Comparison of ENCODE assay signal across 8 mouse cellular contexts in genomic region chr11:110400283-110400682, GRCm38 (mm10). TPM values are rescaled to one million over a fixed set of nuclear protein-coding genes. Genes with fewer than 3 reads are reported as not detected.
DNase-seq lines count a peak whose midpoint lies in the region; ATAC-seq lines count a peak whose summit lies in the region.

No protein-coding gene starts in this region.

- peaks cover 0 to 23% of the 10 kb centered on the region in 2 experiments; a peak in 3 of 4 replicates for H3K4me1 ChIP-seq in heart, embryonic 14.5 days (ENCODE audit: control insufficient read depth in 2 of 2, insufficient read depth in 2 of 2, low read length in 2 of 2)
- no peaks in the 10 kb centered on the region for H3K4me1 ChIP-seq in embryonic facial prominence, embryonic 11.5 days (ENCODE audit: control insufficient read depth, insufficient read depth, low read length)
- peaks cover 35% of the 10 kb centered on the region for H3K4me1 ChIP-seq in hindbrain, embryonic 14.5 days (replicated peaks; ENCODE audit: control insufficient read depth, insufficient read depth, low read length)
- peaks cover 11% of the 10 kb centered on the region for H3K4me1 ChIP-seq in midbrain, embryonic 11.5 days (ENCODE audit: control insufficient read depth, insufficient read depth, low read length)

- 57% methylated on average over 1 of the region's 1 CpGs for WGBS in heart, embryonic 14.5 days
- WGBS in embryonic facial prominence, embryonic 11.5 days = 28% methylated on average over 1 of the region's 1 CpGs
- 37% methylated on average over 1 of the region's 1 CpGs for WGBS in hindbrain, embryonic 14.5 days
- 28% methylated on average over 1 of the region's 1 CpGs for WGBS in midbrain, embryonic 11.5 days

- H3K27me3 ChIP-seq in heart, embryonic 14.5 days (ENCODE audit: control insufficient read depth, insufficient read depth, low read length) = no peaks in the 10 kb centered on the region
- no peaks in the 10 kb centered on the region for H3K27me3 ChIP-seq in embryonic facial prominence, embryonic 11.5 days (ENCODE audit: control insufficient read depth, insufficient read depth, low read length)
- no peaks in the 10 kb centered on the region for H3K27me3 ChIP-seq in hindbrain, embryonic 14.5 days (ENCODE audit: control insufficient read depth, insufficient read depth, low read length)
- peaks cover 1% of the 10 kb centered on the region; the same call in 1 of the 2 replicates for H3K27me3 ChIP-seq in midbrain, embryonic 11.5 days (ENCODE audit: control insufficient read depth, insufficient read depth, low read length)

- no peak for DNase-seq in heart, adult 18-20 months
- no peak for DNase-seq in embryonic facial prominence, embryonic 11.5 days (ENCODE audit: low spot score)
- DNase-seq in hindbrain, embryonic 14.5 days (ENCODE audit: low spot score) = no peak
- DNase-seq in midbrain, embryonic 11.5 days (ENCODE audit: low spot score, missing footprints) = peak; percentile 69
- no peak for DNase-seq in retina, postnatal 1 day
- no peak for DNase-seq in urinary bladder, postnatal 25 days (ENCODE audit: low spot score)

- H3K4me3 ChIP-seq in heart, embryonic 14.5 days (ENCODE audit: control insufficient read depth in 1 of 2, insufficient read depth in 1 of 2, low read depth in 1 of 2, low read length in 2 of 2) = peak overlapping the region; percentile 70 to 77; a peak in 3 of 4 replicates
- H3K4me3 ChIP-seq in embryonic facial prominence, embryonic 11.5 days (ENCODE audit: low read depth, low read length) = peak overlapping the region; percentile 54
- peak overlapping the region; percentile 54 for H3K4me3 ChIP-seq in hindbrain, embryonic 14.5 days (replicated peaks; ENCODE audit: low read length)
- H3K4me3 ChIP-seq in midbrain, embryonic 11.5 days (ENCODE audit: low read depth, low read length) = peak overlapping the region; percentile 46

- no peaks in the 10 kb centered on the region for H3K9me3 ChIP-seq in heart, embryonic 14.5 days (ENCODE audit: control insufficient read depth, low read length)
- H3K9me3 ChIP-seq in embryonic facial prominence, embryonic 11.5 days (replicated peaks; ENCODE audit: control insufficient read depth, low read length) = no peaks in the 10 kb centered on the region
- H3K9me3 ChIP-seq in hindbrain, embryonic 14.5 days (ENCODE audit: control insufficient read depth, low read length) = no peaks in the 10 kb centered on the region
- H3K9me3 ChIP-seq in midbrain, embryonic 11.5 days (ENCODE audit: control insufficient read depth, low read length) = no peaks in the 10 kb centered on the region

- peak overlapping the region; percentile 70 for H3K4me2 ChIP-seq in heart, embryonic 14.5 days (ENCODE audit: low read length)
- H3K4me2 ChIP-seq in embryonic facial prominence, embryonic 11.5 days (ENCODE audit: low read depth, low read length) = peak overlapping the region; percentile 46
- H3K4me2 ChIP-seq in hindbrain, embryonic 14.5 days (replicated peaks) = peak overlapping the region; percentile 61
- H3K4me2 ChIP-seq in midbrain, embryonic 11.5 days = peak overlapping the region; percentile 65

- H3K36me3 ChIP-seq in heart, embryonic 14.5 days (ENCODE audit: control insufficient read depth, insufficient read depth, low read length) = no peaks in the 10 kb centered on the region
- no peaks in the 10 kb centered on the region for H3K36me3 ChIP-seq in embryonic facial prominence, embryonic 11.5 days (replicated peaks; ENCODE audit: control insufficient read depth, insufficient read depth, low read depth, low read length)
- H3K36me3 ChIP-seq in hindbrain, embryonic 14.5 days (replicated peaks; ENCODE audit: control insufficient read depth, insufficient read depth) = no peaks in the 10 kb centered on the region
- H3K36me3 ChIP-seq in midbrain, embryonic 11.5 days (ENCODE audit: control insufficient read depth, insufficient read depth, low read length) = no peaks in the 10 kb centered on the region

- ATAC-seq in heart, embryonic 14.5 days (ENCODE audit: insufficient number of reproducible peaks, insufficient read depth, low FRiP score, low read depth) = no peak
- no peak for ATAC-seq in embryonic facial prominence, embryonic 11.5 days (replicated peaks; ENCODE audit: insufficient number of reproducible peaks, low FRiP score, low TSS enrichment, low read depth)
- no peak for ATAC-seq in hindbrain, embryonic 14.5 days (ENCODE audit: low FRiP score)
- no peak for ATAC-seq in midbrain, embryonic 11.5 days (ENCODE audit: low FRiP score)
- ATAC-seq in inflammation-experienced regulatory T-cells, adult 6 months = no peak

- H3K27ac ChIP-seq in heart, embryonic 14.5 days (replicated peaks in 1 of 2; ENCODE audit: control insufficient read depth in 1 of 2, insufficient read depth in 1 of 2, low read depth in 2 of 2, low read length in 2 of 2) = no peak overlapping the region
- no peak overlapping the region for H3K27ac ChIP-seq in embryonic facial prominence, embryonic 11.5 days (replicated peaks; ENCODE audit: low read depth, low read length)
- H3K27ac ChIP-seq in hindbrain, embryonic 14.5 days = no peak overlapping the region
- no peak overlapping the region for H3K27ac ChIP-seq in midbrain, embryonic 11.5 days (ENCODE audit: low read depth, low read length)

- H3K9ac ChIP-seq in heart, embryonic 14.5 days (ENCODE audit: low read length) = peak overlapping the region; percentile 70
- peak overlapping the region; percentile 70 for H3K9ac ChIP-seq in embryonic facial prominence, embryonic 11.5 days (replicated peaks; ENCODE audit: low read length)
- peak overlapping the region; percentile 61 for H3K9ac ChIP-seq in hindbrain, embryonic 14.5 days
- H3K9ac ChIP-seq in midbrain, embryonic 11.5 days (ENCODE audit: low read length) = peak overlapping the region; percentile 64

RNA-seq across cellular contexts. Expression of gene Map2k6, which starts 1.4 kb away (rescaled TPM):
- polyA plus RNA-seq in heart, embryonic 14.5 days (2014; fragmentation: Nextera tagmentation; extraction: Ambion mirVana) = 18.8 and 19.2 TPM in 2 replicates
- 1 to 10 TPM; 4.2 to 5.8 TPM for total RNA-seq in heart, adult 18-20 months (2021)
- 54.0 and 54.3 TPM in 2 replicates for polyA plus RNA-seq in embryonic facial prominence, embryonic 11.5 days (2014; fragmentation: Nextera tagmentation; extraction: Ambion mirVana)
- polyA plus RNA-seq in hindbrain, embryonic 14.5 days (2014; fragmentation: Nextera tagmentation; extraction: Ambion mirVana) = 28.3 and 32.0 TPM in 2 replicates
- polyA plus RNA-seq in midbrain, embryonic 11.5 days (2014; fragmentation: Nextera tagmentation; extraction: Ambion mirVana) = 37.1 and 38.7 TPM in 2 replicates
- 1 to 10 TPM; 6.1 to 8.3 (median 6.5) TPM for polyA plus RNA-seq in inflammation-experienced regulatory T-cells, adult 6 months (2017; shearing (Covaris generic))
